ENCODE assay signal across 24 mouse cellular contexts in the genomic region with DNA sequence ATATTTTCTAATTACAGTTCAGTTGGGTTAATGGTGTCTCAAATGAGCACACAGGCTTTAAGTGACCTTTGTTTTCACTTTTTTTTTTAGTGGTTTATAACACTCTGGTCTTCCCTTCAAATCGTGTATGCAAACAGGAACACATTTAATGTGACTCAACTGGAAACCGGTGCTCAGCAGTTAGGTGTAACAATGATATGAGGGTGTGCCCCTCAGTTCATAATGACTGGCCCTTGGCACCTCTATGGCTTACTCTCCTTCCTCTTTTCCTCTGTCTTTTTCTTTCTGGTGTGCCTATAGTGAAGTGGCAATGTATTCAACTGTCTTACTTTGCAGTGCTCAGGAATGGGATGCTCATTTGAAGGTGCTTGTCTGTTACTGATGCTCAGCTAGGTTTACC.
"Had no signal": no experiment of that assay in that cellular context is flagged by ENCODE, and none has a peak within 500 bp of the region (broad histone marks: within the 10 kb centered on the region; RNA-seq: fewer than 3 reads in every experiment).

No protein-coding gene starts in this region.

- H3K4me3 ChIP-seq: heart, adult 2 months; heart, embryonic 13.5 days; heart, embryonic 15.5 days; hindbrain, embryonic 13.5 days; hindbrain, embryonic 15.5 days; kidney, embryonic 15.5 days; layer of hippocampus, adult 2 months; left cerebral cortex, adult 2 months; limb, embryonic 13.5 days; limb, embryonic 15.5 days; liver, embryonic 12.5 days had no signal

- DNase-seq: gastrocnemius, postnatal 14 days; gastrocnemius, postnatal 36 days; heart, adult 11 months; heart, adult 2 months; heart, postnatal 14 days; heart, postnatal 36 days; kidney, adult 11 months; kidney, adult 2 months; kidney, adult 9 months; kidney, postnatal 14 days; kidney, postnatal 36 days; left cerebral cortex, postnatal 4 days had no signal

- H3K4me1 ChIP-seq: hindbrain, embryonic 13.5 days; hindbrain, embryonic 15.5 days; kidney, embryonic 15.5 days; limb, embryonic 13.5 days; limb, embryonic 15.5 days; liver, embryonic 12.5 days had no signal

- H3K9ac ChIP-seq: heart, embryonic 13.5 days; heart, embryonic 15.5 days; hindbrain, embryonic 13.5 days; hindbrain, embryonic 15.5 days; kidney, embryonic 15.5 days; limb, embryonic 13.5 days; limb, embryonic 15.5 days; liver, embryonic 12.5 days had no signal

- H3K9me3 ChIP-seq: heart, embryonic 13.5 days; heart, embryonic 15.5 days; hindbrain, embryonic 13.5 days; hindbrain, embryonic 15.5 days; kidney, embryonic 15.5 days; limb, embryonic 13.5 days; limb, embryonic 15.5 days; liver, embryonic 12.5 days had no signal

- H3K27ac ChIP-seq: heart, adult 2 months; heart, embryonic 13.5 days; heart, embryonic 15.5 days; hindbrain, embryonic 13.5 days; hindbrain, embryonic 15.5 days; hindbrain, postnatal 0 days; kidney, embryonic 15.5 days; kidney, postnatal 0 days; layer of hippocampus, adult 2 months; left cerebral cortex, adult 2 months; limb, embryonic 13.5 days; limb, embryonic 15.5 days; liver, embryonic 12.5 days had no signal

- H3K27me3 ChIP-seq: heart, embryonic 13.5 days; heart, embryonic 15.5 days; hindbrain, embryonic 13.5 days; hindbrain, embryonic 15.5 days; kidney, embryonic 15.5 days; limb, embryonic 13.5 days; limb, embryonic 15.5 days; liver, embryonic 12.5 days had no signal
